Mouse (Mus musculus): Measurements from ENCODE around the gene Apobec4. TPM values are rescaled to one million over a fixed set of nuclear protein-coding genes. Genes with fewer than 3 reads are reported as not detected.
"Not testable (repeated sequence)": the region's sequence is repeated elsewhere in the genome, so short reads cannot be mapped to it uniquely, and the experiment has no call there.

Gene Apobec4
- total RNA-seq, 2 experiments from 2014 or later, result not detected

- Histone ChIP-seq H3K4me3 (no peak overlapping the region), H3K27ac (no peak overlapping the region)
- no peak for DNase-seq
- intact Hi-C loops (cut with DNase I), result no loop called here
- no peak for TF ChIP-seq CTCF (IDR thresholded peaks at IDR 0.05)
These were observed 22.6 kb upstream of the Apobec4 start for GRCm38 (mm10) chr1:152727604-152728236.

- no peak overlapping the region for H3K27ac ChIP-seq
- DNase-seq, result no peak
- TF ChIP-seq CTCF (IDR thresholded peaks at IDR 0.05), result no peak
- intact Hi-C loops (cut with DNase I), result no loop called here
- no peak overlapping the region for H3K4me3 ChIP-seq
These were observed 11.6 kb upstream of the Apobec4 start for GRCm38 (mm10) chr1:152738793-152739192.

GRCm38 (mm10) chr1:152739374-152739773 lies 11.0 kb upstream of the Apobec4 start:
- Histone ChIP-seq H3K27ac (no peak overlapping the region), H3K4me3 (no peak overlapping the region)
- DNase-seq, result no peak
- intact Hi-C loops (cut with DNase I), result no loop called here
- no peak for TF ChIP-seq CTCF (IDR thresholded peaks at IDR 0.05)

- Histone ChIP-seq H3K4me3 (no peak overlapping the region), H3K27ac (no peak overlapping the region)
- intact Hi-C loops (cut with DNase I), result no loop called here
- no peak for DNase-seq
- TF ChIP-seq CTCF (IDR thresholded peaks at IDR 0.05), result no peak
These were observed 7.1 kb upstream of the Apobec4 start for GRCm38 (mm10) chr1:152743095-152743826.

GRCm38 (mm10) chr1:152746426-152746825 lies 3.9 kb upstream of the Apobec4 start:
- DNase-seq, result peak; percentile 82
- peak; percentile 84 for TF ChIP-seq CTCF (IDR thresholded peaks at IDR 0.05)
- intact Hi-C loops (cut with DNase I), result loop anchor here (1.0 to 5.0 kb wide), 3 partner anchors 69 to 221 kb away; no protein-coding TSS in a partner anchor
- no peak overlapping the region for H3K4me3 ChIP-seq
- H3K27ac ChIP-seq, result no peak overlapping the region

- Histone ChIP-seq H3K4me3 (peak overlapping the region; percentile 11; the same call in 1 of the 2 replicates), H3K27ac (peak overlapping the region; percentile 38)
- intact Hi-C loops (cut with DNase I), result loop anchor here (5.0 kb wide), 2 partner anchors 72 to 127 kb away; no protein-coding TSS in a partner anchor
- TF ChIP-seq CTCF (IDR thresholded peaks at IDR 0.05), result no peak
- peak; percentile 29 for DNase-seq
These were observed 1.1 kb upstream of the Apobec4 start for GRCm38 (mm10) chr1:152749276-152749675.

GRCm38 (mm10) chr1:152761791-152762190 lies 11.4 kb downstream of the Apobec4 start:
- intact Hi-C loops (cut with DNase I), result no loop called here
- Histone ChIP-seq H3K4me3 (no peak overlapping the region), H3K27ac (no peak overlapping the region)
- TF ChIP-seq CTCF (IDR thresholded peaks at IDR 0.05), result no peak
- DNase-seq, result no peak

GRCm38 (mm10) chr1:152766032-152766772 lies 15.9 kb downstream of the Apobec4 start, which contains the start of the genes Rgl1 and Arpc5:
Gene Rgl1 (minus strand): TSS chr1:152766351.
Gene Arpc5 (plus strand): TSS chr1:152766542.
- TF ChIP-seq CTCF (IDR thresholded peaks at IDR 0.05), result no peak
- intact Hi-C loops (cut with DNase I), result loop anchor here (5.0 kb wide), 1 partner anchor 136 kb away; the partner anchor contains the start of gene Smg7
- DNase-seq, result peak; percentile 99
- H3K4me3 ChIP-seq, result peak within 1 kb of the TSS; percentile 80
- H3K27ac ChIP-seq, result peak within 1 kb of the TSS; percentile 94

- intact Hi-C loops (cut with DNase I), result loop anchor here (5.0 kb wide), 1 partner anchor 135 kb away; the partner anchor contains the start of gene Smg7
- Histone ChIP-seq H3K27ac (peak overlapping the region; percentile 94), H3K4me3 (peak overlapping the region; percentile 80)
- no peak for DNase-seq
- TF ChIP-seq CTCF (IDR thresholded peaks at IDR 0.05), result no peak
These were observed 16.7 kb downstream of the Apobec4 start for GRCm38 (mm10) chr1:152766804-152767748.

GRCm38 (mm10) chr1:152767749-152768488 lies 17.6 kb downstream of the Apobec4 start:
- Histone ChIP-seq H3K27ac (peak overlapping the region; percentile 94; the same call in 1 of the 2 replicates), H3K4me3 (peak overlapping the region; percentile 80)
- peak; percentile 80 for DNase-seq
- intact Hi-C loops (cut with DNase I), result loop anchor here (5.0 kb wide), 1 partner anchor 134 kb away; the partner anchor contains the start of gene Smg7
- TF ChIP-seq CTCF (IDR thresholded peaks at IDR 0.05), result peak; percentile 87

GRCm38 (mm10) chr1:152771016-152771415 lies 20.7 kb downstream of the Apobec4 start:
- intact Hi-C loops (cut with DNase I), result no loop called here
- TF ChIP-seq CTCF (IDR thresholded peaks at IDR 0.05), result no peak
- no peak for DNase-seq
- no peak overlapping the region for H3K27ac ChIP-seq
- no peak overlapping the region for H3K4me3 ChIP-seq

GRCm38 (mm10) chr1:152774601-152775000 lies 24.2 kb downstream of the Apobec4 start:
- DNase-seq; intact Hi-C loops (cut with DNase I); H3K27ac ChIP-seq; H3K4me3 ChIP-seq: not testable (repeated sequence)
